Mouse (Mus musculus): ENCODE results near the gene Pdpn. TPM values are rescaled to one million over a fixed set of nuclear protein-coding genes. Genes with fewer than 3 reads are reported as not detected.

Gene Pdpn
- polyA plus RNA-seq (2012; ENCODE audit: low replicate concordance): not detected in 2 replicates

DNA sequence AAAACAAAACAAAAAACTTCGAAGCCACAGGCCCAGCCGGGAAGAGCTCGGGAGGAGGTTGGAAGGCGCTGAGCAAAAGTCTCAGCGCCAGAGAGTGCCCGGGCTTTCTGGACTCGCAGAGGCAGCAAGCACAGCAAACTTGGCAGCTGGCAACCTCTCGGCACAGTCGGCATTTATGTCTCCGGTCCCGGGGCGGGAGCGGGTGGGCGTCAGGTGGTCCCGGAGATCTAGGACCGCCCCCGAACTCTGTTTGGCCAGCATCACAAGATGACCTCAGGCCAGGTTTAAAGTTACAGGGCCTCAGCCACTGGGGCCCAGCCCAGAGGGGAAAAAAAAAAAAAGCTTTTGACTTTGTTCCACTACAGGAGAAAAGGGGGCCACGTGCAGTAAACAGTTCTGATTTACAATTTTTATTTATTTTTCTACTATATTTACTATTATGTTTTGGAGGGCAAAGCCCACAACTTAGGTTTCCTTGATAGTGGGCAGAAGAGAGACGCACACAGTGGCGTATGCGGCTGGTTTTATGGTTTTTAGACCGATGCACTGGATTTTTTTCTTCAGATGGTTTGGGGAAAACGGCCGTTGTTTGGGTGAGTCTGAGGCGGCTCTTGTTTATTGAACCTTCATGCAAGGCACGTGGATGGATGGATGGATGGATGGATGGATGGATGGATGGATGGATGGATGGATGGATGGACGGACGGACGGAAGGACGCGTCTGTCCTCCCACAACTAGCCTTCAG, at the start of gene Pdpn:
TSS of gene Pdpn (minus strand) at position 240 of the 746 bp plus-strand sequence.

Other genes with a start within 250 kb of the Pdpn start
- 4.0 and 8.9 TPM in 2 replicates for gene Prdm2, start 86.6 kb downstream of the Pdpn start, polyA plus RNA-seq (2012; ENCODE audit: low replicate concordance)
- not detected in 2 replicates for gene Lrrc38, start 50.2 kb upstream of the Pdpn start, polyA plus RNA-seq (2012; ENCODE audit: low replicate concordance)
- not detected in 2 replicates for gene Pramel1, start 94.9 kb upstream of the Pdpn start, polyA plus RNA-seq (2012; ENCODE audit: low replicate concordance)
- gene Pramef8, start 112.9 kb upstream of the Pdpn start, polyA plus RNA-seq (2012; ENCODE audit: low replicate concordance): 0.28 and 0.82 TPM in 2 replicates
- gene Oog4, start 150.8 kb upstream of the Pdpn start, polyA plus RNA-seq (2012; ENCODE audit: low replicate concordance): not detected in 2 replicates
- gene Gm13043, start 211.8 kb upstream of the Pdpn start, polyA plus RNA-seq (2012; ENCODE audit: low replicate concordance): not detected in 2 replicates
- gene Gm13040, start 236.4 kb upstream of the Pdpn start, polyA plus RNA-seq (2012; ENCODE audit: low replicate concordance): 0.15 TPM in 1 of 2 replicates, not detected in the other

Data from leukemia stem cell, adult 10-12 weeks (primary cell).